Mouse (Mus musculus): ENCODE data around the gene Mmaa. TPM values are rescaled to one million over a fixed set of nuclear protein-coding genes. Genes with fewer than 3 reads are reported as not detected.

Mmaa gene
- total RNA-seq (2021) = 10 to 100 TPM; 39.9 to 44.5 TPM
- long read RNA-seq, experiment 1, full-length matches to known transcripts = 9 of 86 reads
- long read RNA-seq, experiment 1, partial matches to known transcripts = 57 of 86 reads
- long read RNA-seq, experiment 1, other reads (novel, unspliced or antisense) = 20 of 86 reads
- long read RNA-seq, experiment 2, full-length matches to known transcripts = 14 of 91 reads
- long read RNA-seq, experiment 2, partial matches to known transcripts = 63 of 91 reads
- long read RNA-seq, experiment 2, other reads (novel, unspliced or antisense) = 14 of 91 reads

GRCm38 (mm10) chr8:79294610-79295275, at the start of gene Mmaa:
Gene Mmaa, minus strand, starts transcription at chr8:79294937.
- peak; percentile 96 to 99 for DNase-seq

GRCm38 (mm10) chr8:79341236-79341635, 46.5 kb upstream of the Mmaa start:
- DNase-seq = no peak

- peak; percentile 53 to 69 for DNase-seq
Observed at GRCm38 (mm10) chr8:79339555-79339954, 44.8 kb upstream of the Mmaa start.

- DNase-seq = no peak
Observed at GRCm38 (mm10) chr8:79338619-79339018, 43.9 kb upstream of the Mmaa start.

- no peak for DNase-seq
Observed at GRCm38 (mm10) chr8:79332109-79332900, 37.6 kb upstream of the Mmaa start.

GRCm38 (mm10) chr8:79331571-79331970, 36.8 kb upstream of the Mmaa start:
- DNase-seq = no peak

GRCm38 (mm10) chr8:79331017-79331416, 36.3 kb upstream of the Mmaa start:
- peak in 1 of 2 experiments; percentile 35 for DNase-seq

GRCm38 (mm10) chr8:79329735-79330134, 35.0 kb upstream of the Mmaa start:
- DNase-seq = no peak

- no peak for DNase-seq
Observed at GRCm38 (mm10) chr8:79329182-79329581, 34.4 kb upstream of the Mmaa start.

- peak in 1 of 2 experiments; percentile 62 for DNase-seq
Observed at GRCm38 (mm10) chr8:79325510-79325909, 30.8 kb upstream of the Mmaa start.

GRCm38 (mm10) chr8:79324928-79325327, 30.2 kb upstream of the Mmaa start:
- DNase-seq = no peak

- DNase-seq = peak in 1 of 2 experiments; percentile 27
Observed at GRCm38 (mm10) chr8:79324036-79324435, 29.3 kb upstream of the Mmaa start.

GRCm38 (mm10) chr8:79323121-79323520, 28.4 kb upstream of the Mmaa start:
- peak; percentile 26 to 40 for DNase-seq

- DNase-seq = no peak
Observed at GRCm38 (mm10) chr8:79310801-79311200, 16.1 kb upstream of the Mmaa start.

- no peak for DNase-seq
Observed at GRCm38 (mm10) chr8:79305941-79306340, 11.2 kb upstream of the Mmaa start.

GRCm38 (mm10) chr8:79301548-79301947, 6.8 kb upstream of the Mmaa start:
- no peak for DNase-seq

GRCm38 (mm10) chr8:79299704-79300103, 5.0 kb upstream of the Mmaa start:
- peak; percentile 24 to 44 for DNase-seq

GRCm38 (mm10) chr8:79297763-79298162, 3.0 kb upstream of the Mmaa start:
- DNase-seq = peak; percentile 67 to 81

- no peak for DNase-seq
Observed at GRCm38 (mm10) chr8:79295276-79296105, 754 bp upstream of the Mmaa start.

- DNase-seq = no peak
Observed at GRCm38 (mm10) chr8:79293841-79294240, 896 bp downstream of the Mmaa start.

GRCm38 (mm10) chr8:79292712-79293264, 1.9 kb downstream of the Mmaa start:
- no peak for DNase-seq

- DNase-seq = peak; percentile 9 to 26
Observed at GRCm38 (mm10) chr8:79289592-79289991, 5.1 kb downstream of the Mmaa start.

Data from heart, adult 18-20 months (tissue).